18 mouse cellular contexts compared by ENCODE assay signal in genomic region chr12:87138342-87138701, GRCm38 (mm10). TPM values are rescaled to one million over a fixed set of nuclear protein-coding genes. Genes with fewer than 3 reads are reported as not detected.
DNase-seq lines count a peak whose midpoint lies in the region; ATAC-seq and TF ChIP-seq lines count a peak whose summit lies in the region.
"Had no signal": no experiment of that assay in that cellular context is flagged by ENCODE, and none has a peak within 500 bp of the region (broad histone marks: within the 10 kb centered on the region; RNA-seq: fewer than 3 reads in every experiment).

No protein-coding gene starts in this region.

- peak; percentile 52 for DNase-seq in Muller cell, postnatal 12 days (ENCODE audit: inconsistent ontology term)
- DNase-seq in brain, embryonic 14.5 days (ENCODE audit: low read depth): peak; percentile 43
- no peak for DNase-seq in midbrain, embryonic 14.5 days
- no peak for DNase-seq in lung, postnatal 10 days
- DNase-seq in heart, adult 11 months: no peak
- DNase-seq in c-Kit-positive CD71-positive TER-119-positive erythroid progenitor cells, embryonic 14.5 days (ENCODE audit: low spot score): no peak
- DNase-seq: adrenal gland, postnatal 14 days; cerebellum, postnatal 14 days; heart, adult 2 months; kidney, adult 9 months; layer of hippocampus, postnatal 36 days had no signal

- H3K27me3 ChIP-seq in hindbrain, embryonic 12.5 days: no peaks in the 10 kb centered on the region
- no peaks in the 10 kb centered on the region for H3K27me3 ChIP-seq in midbrain, embryonic 14.5 days (ENCODE audit: control insufficient read depth, insufficient read depth, low read length)
- H3K27me3 ChIP-seq: limb, embryonic 13.5 days had no signal

- TF ChIP-seq POLR2A in brain, embryonic 14.5 days (IDR thresholded peaks at IDR 0.05; ENCODE audit: borderline replicate concordance, extremely low read depth, insufficient read depth, insufficient read length, poor library complexity, severe bottlenecking): no peak

- no peak overlapping the region for H3K4me3 ChIP-seq in hindbrain, embryonic 12.5 days
- no peak overlapping the region for H3K4me3 ChIP-seq in midbrain, embryonic 14.5 days (replicated peaks; ENCODE audit: low read depth, low read length)
- H3K4me3 ChIP-seq: heart, adult 2 months; limb, embryonic 13.5 days had no signal

- H3K9ac ChIP-seq in hindbrain, embryonic 12.5 days: no peak overlapping the region
- H3K9ac ChIP-seq in midbrain, embryonic 14.5 days (replicated peaks; ENCODE audit: low read length): no peak overlapping the region
- H3K9ac ChIP-seq: limb, embryonic 13.5 days had no signal

- peak; percentile 76 for ATAC-seq in hindbrain, embryonic 12.5 days (ENCODE audit: low FRiP score)
- no peak for ATAC-seq in midbrain, embryonic 14.5 days (ENCODE audit: low FRiP score, low TSS enrichment)
- ATAC-seq: CD4-positive, CD25-positive, alpha-beta regulatory T cell, adult 4 months; inflammation-experienced regulatory T-cells, adult 6 months had no signal

- no peaks in the 10 kb centered on the region for H3K9me3 ChIP-seq in hindbrain, embryonic 12.5 days (replicated peaks)
- H3K9me3 ChIP-seq in midbrain, embryonic 14.5 days (ENCODE audit: control insufficient read depth, low read length): no peaks in the 10 kb centered on the region
- H3K9me3 ChIP-seq: limb, embryonic 13.5 days had no signal

- no peak for TF ChIP-seq CTCF in brain, embryonic 14.5 days (IDR thresholded peaks at IDR 0.05; ENCODE audit: borderline replicate concordance, extremely low read depth, insufficient read depth, insufficient read length)

- H3K36me3 ChIP-seq in hindbrain, embryonic 12.5 days: peaks cover 11% of the 10 kb centered on the region; the same call in 1 of the 2 replicates
- H3K36me3 ChIP-seq in midbrain, embryonic 14.5 days (ENCODE audit: control insufficient read depth, insufficient read depth, low read length): peaks cover 7% of the 10 kb centered on the region; the same call in 1 of the 2 replicates

- WGBS in hindbrain, embryonic 12.5 days: 46% methylated on average over 2 of the region's 2 CpGs
- WGBS in midbrain, embryonic 14.5 days: 24% methylated on average over 2 of the region's 2 CpGs

- H3K27ac ChIP-seq in hindbrain, embryonic 12.5 days: peak overlapping the region; percentile 79
- H3K27ac ChIP-seq in midbrain, embryonic 14.5 days (replicated peaks; ENCODE audit: low read depth, low read length): peak overlapping the region; percentile 39; the same call in 1 of the 2 replicates
- H3K27ac ChIP-seq: heart, adult 2 months; limb, embryonic 13.5 days had no signal

- peaks cover 7% of the 10 kb centered on the region for H3K4me1 ChIP-seq in hindbrain, embryonic 12.5 days
- H3K4me1 ChIP-seq in midbrain, embryonic 14.5 days (ENCODE audit: control insufficient read depth, insufficient read depth, low read length): 0 out of 2 replicates have a peak, but pooled peaks cover 3% of the 10 kb centered on the region
- H3K4me1 ChIP-seq: limb, embryonic 13.5 days had no signal

- no peak overlapping the region for H3K4me2 ChIP-seq in hindbrain, embryonic 12.5 days (replicated peaks)
- H3K4me2 ChIP-seq in midbrain, embryonic 14.5 days (ENCODE audit: low read length): no peak overlapping the region
- H3K4me2 ChIP-seq: limb, embryonic 13.5 days had no signal

RNA-seq across cellular contexts. Expression of gene Gstz1, which starts 8.6 kb away (rescaled TPM):
- 57.3 and 58.2 TPM in 2 replicates for polyA plus RNA-seq in brain, embryonic 14.5 days (2012; rRNA removed)
- polyA plus RNA-seq in hindbrain, embryonic 12.5 days (2016; fragmentation: Nextera tagmentation; extraction: Ambion mirVana): 24.1 and 24.6 TPM in 2 replicates
- polyA plus RNA-seq in midbrain, embryonic 14.5 days (2014; fragmentation: Nextera tagmentation; extraction: Ambion mirVana): 29.9 and 30.8 TPM in 2 replicates

RNA-seq across cellular contexts. Expression of gene Pomt2, which starts 9.4 kb away (rescaled TPM):
- 19.2 and 19.3 TPM in 2 replicates for polyA plus RNA-seq in brain, embryonic 14.5 days (2012; rRNA removed)
- 16.2 and 17.7 TPM in 2 replicates for polyA plus RNA-seq in hindbrain, embryonic 12.5 days (2016; fragmentation: Nextera tagmentation; extraction: Ambion mirVana)
- 12.2 and 16.6 TPM in 2 replicates for polyA plus RNA-seq in midbrain, embryonic 14.5 days (2014; fragmentation: Nextera tagmentation; extraction: Ambion mirVana)

RNA-seq across cellular contexts. Expression of gene Ngb, which starts 36.0 kb away (rescaled TPM):
- 1.9 and 2.5 TPM in 2 replicates for polyA plus RNA-seq in brain, embryonic 14.5 days (2012; rRNA removed)
- polyA plus RNA-seq in hindbrain, embryonic 12.5 days (2016; fragmentation: Nextera tagmentation; extraction: Ambion mirVana): 0.33 and 0.43 TPM in 2 replicates
- polyA plus RNA-seq in midbrain, embryonic 14.5 days (2014; fragmentation: Nextera tagmentation; extraction: Ambion mirVana): 3.8 and 5.1 TPM in 2 replicates
- polyA plus RNA-seq: CD4-positive, CD25-positive, alpha-beta regulatory T cell, adult 4 months; embryonic facial prominence, embryonic 11.5 days; heart, postnatal 0 days; inflammation-experienced regulatory T-cells, adult 6 months; liver, embryonic 16.5 days had no signal

Comparison
In these comparisons a context has a peak if more than half of its experiments do, and no peak if none do; other contexts are left out.
1. DNase-seq: peak in Muller cell, postnatal 12 days (single experiment) and brain, embryonic 14.5 days (single experiment); none in midbrain, embryonic 14.5 days (single experiment), lung, postnatal 10 days (single experiment), heart, adult 11 months (single experiment) and c-Kit-positive CD71-positive TER-119-positive erythroid progenitor cells, embryonic 14.5 days (single experiment).